Mouse (Mus musculus) heart, embryonic 16.5 days (tissue): ENCODE results near the gene Meaf6. TPM values are rescaled to one million over a fixed set of nuclear protein-coding genes. Genes with fewer than 3 reads are reported as not detected.

Source experiments
- ATAC-seq: fragments of 200-750 bp; cut with Nextera tagmentation; replicated peaks from 2 replicates; pipeline ENCODE4 v1.8.0; 2017; ENCODE audit warnings: moderate number of reproducible peaks; ENCODE audit not compliant: insufficient read depth, low FRiP score; ENCODE audit errors: extremely low read depth
- H3K27ac ChIP-seq: fragments of 300-500 bp; sonication (generic); 2 replicates; pipeline ENCODE4 v1.5.1; 2014; ENCODE audit warnings: mild to moderate bottlenecking, low read length, control low read depth, moderate library complexity
- H3K27me3 ChIP-seq: fragments of 300-500 bp; sonication (generic); 2 replicates; pipeline ENCODE4 v1.6.1; 2014; ENCODE audit warnings: low read length, mixed read lengths; ENCODE audit not compliant: control insufficient read depth, insufficient read depth
- H3K36me3 ChIP-seq: fragments of 300-500 bp; sonication (generic); 2 replicates; pipeline ENCODE4 v1.6.1; 2014; ENCODE audit not compliant: control insufficient read depth, insufficient read depth
- H3K4me1 ChIP-seq: fragments of 300-500 bp; sonication (generic); 2 replicates; pipeline ENCODE4 v1.6.1; 2014; ENCODE audit warnings: low read length, mixed read lengths; ENCODE audit not compliant: control insufficient read depth, insufficient read depth
- H3K4me2 ChIP-seq: fragments of 300-500 bp; sonication (generic); 2 replicates; pipeline ENCODE4 v1.6.1; 2014; ENCODE audit warnings: low read depth, mild to moderate bottlenecking, control low read depth, low read length
- H3K4me3 ChIP-seq: fragments of 300-500 bp; sonication (generic); 2 replicates; pipeline ENCODE4 v1.5.1; 2014; ENCODE audit warnings: mild to moderate bottlenecking, control low read depth, low read length
- H3K9ac ChIP-seq: fragments of 300-500 bp; sonication (generic); 2 replicates; pipeline ENCODE4 v1.6.1; 2014; ENCODE audit warnings: low read length, control low read depth
- H3K9me3 ChIP-seq: fragments of 300-500 bp; sonication (generic); replicated peaks from 2 replicates; pipeline ENCODE4 v1.6.1; 2016; ENCODE audit warnings: low read length; ENCODE audit not compliant: control insufficient read depth
- WGBS: fragments of 180-500 bp; shearing (Covaris S2); extraction: QIAGEN DNeasy Blood & Tissue Kit; methylation state at CpG from one replicate; pipeline ENCODE4 v1.1.7; 2014; 5-methylcytosine and 5-hydroxymethylcytosine counted together
- polyA plus RNA-seq: library from polyadenylated mRNA; unstranded; fragments of >200 nt; fragmentation: Nextera tagmentation; extraction: Ambion mirVana; gene quantifications from 2 replicates; pipeline ENCODE4 v1.2.1, GENCODE M21; 2015

Gene Meaf6
- polyA plus RNA-seq, 1 experiment from 2014 or later, result 40.5 TPM

- Histone ChIP-seq H3K4me1 (no peaks in the 10 kb centered on the region), H3K4me3 (no peak overlapping the region), H3K4me2 (no peak overlapping the region), H3K36me3 (peaks cover 10% of the 10 kb centered on the region; the same call in 1 of the 2 replicates), H3K9me3 (no peaks in the 10 kb centered on the region), H3K9ac (no peak overlapping the region), H3K27me3 (no peaks in the 10 kb centered on the region), H3K27ac (no peak overlapping the region)
- no peak; the same call in 1 of the 2 replicates for ATAC-seq
- WGBS, result 9% methylated on average over 8 of the region's 8 CpGs
Measured at GRCm38 (mm10) chr4:125099458-125099857, 14.5 kb downstream of the Meaf6 start.

- no peak for ATAC-seq
Measured at GRCm38 (mm10) chr4:125101334-125101733, 16.4 kb downstream of the Meaf6 start.

DNA sequence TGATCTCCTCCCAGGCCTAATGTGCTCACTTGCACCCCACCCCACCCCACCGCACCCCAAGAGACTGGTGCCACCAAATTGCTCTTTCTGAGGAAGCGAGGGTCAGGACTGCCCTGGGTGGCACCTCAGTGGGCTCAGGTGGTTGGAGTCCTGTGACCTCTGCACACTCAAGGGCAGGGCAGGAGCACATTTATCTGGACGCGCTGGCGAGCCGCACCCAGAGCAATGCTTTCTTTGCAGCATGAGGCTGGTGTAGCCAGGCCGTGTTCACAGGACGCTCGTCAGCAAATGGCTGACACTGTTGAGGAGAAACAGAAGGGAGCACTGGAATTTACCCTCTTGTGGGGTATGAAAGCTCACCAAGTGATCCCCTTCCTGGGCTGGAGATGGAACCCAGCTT lies 20.4 kb downstream of the Meaf6 start:
- no peak for ATAC-seq
- Histone ChIP-seq H3K36me3 (peaks cover 12% of the 10 kb centered on the region; the same call in 1 of the 2 replicates), H3K4me1 (no peaks in the 10 kb centered on the region), H3K4me3 (no peak overlapping the region), H3K27me3 (no peaks in the 10 kb centered on the region), H3K9ac (no peak overlapping the region), H3K9me3 (no peaks in the 10 kb centered on the region), H3K27ac (no peak overlapping the region), H3K4me2 (no peak overlapping the region)
- 60% methylated on average over 9 of the region's 9 CpGs for WGBS

More at GRCm38 (mm10) chr4:125101334-125101733, 16.4 kb downstream of the Meaf6 start:
- H3K36me3 ChIP-seq, result peaks cover 10% of the 10 kb centered on the region; the same call in 1 of the 2 replicates
- H3K9ac ChIP-seq, result no peak overlapping the region
- H3K9me3 ChIP-seq, result no peaks in the 10 kb centered on the region
- H3K4me3 ChIP-seq, result no peak overlapping the region
- H3K27ac ChIP-seq, result no peak overlapping the region
- no peaks in the 10 kb centered on the region for H3K27me3 ChIP-seq
- WGBS, result 66% methylated on average over 13 of the region's 13 CpGs
- H3K4me2 ChIP-seq, result no peak overlapping the region
- no peaks in the 10 kb centered on the region for H3K4me1 ChIP-seq

- H3K4me1 ChIP-seq, result peaks cover 14% of the 10 kb centered on the region
- peak overlapping the region; percentile 23; the same call in 1 of the 2 replicates for H3K27ac ChIP-seq
- peak overlapping the region; percentile 39; the same call in 1 of the 2 replicates for H3K9ac ChIP-seq
- no peaks in the 10 kb centered on the region for H3K27me3 ChIP-seq
- no peak overlapping the region for H3K4me2 ChIP-seq
- H3K4me3 ChIP-seq, result no peak overlapping the region
- peaks cover 3% of the 10 kb centered on the region for H3K36me3 ChIP-seq
- 12% methylated on average over 6 of the region's 6 CpGs for WGBS
- no peak for ATAC-seq
- H3K9me3 ChIP-seq, result no peaks in the 10 kb centered on the region
Measured at GRCm38 (mm10) chr4:125114638-125115037, 29.7 kb downstream of the Meaf6 start.

- Histone ChIP-seq H3K9me3 (no peaks in the 10 kb centered on the region), H3K4me3 (no peak overlapping the region), H3K27ac (peak overlapping the region; percentile 39), H3K9ac (peak overlapping the region; percentile 39; the same call in 1 of the 2 replicates), H3K4me1 (peaks cover 14% of the 10 kb centered on the region), H3K36me3 (peaks cover 7% of the 10 kb centered on the region), H3K4me2 (no peak overlapping the region), H3K27me3 (no peaks in the 10 kb centered on the region)
- ATAC-seq, result no peak
- 70% methylated on average over 4 of the region's 4 CpGs for WGBS
Measured at GRCm38 (mm10) chr4:125115081-125115480, 30.1 kb downstream of the Meaf6 start.

DNA sequence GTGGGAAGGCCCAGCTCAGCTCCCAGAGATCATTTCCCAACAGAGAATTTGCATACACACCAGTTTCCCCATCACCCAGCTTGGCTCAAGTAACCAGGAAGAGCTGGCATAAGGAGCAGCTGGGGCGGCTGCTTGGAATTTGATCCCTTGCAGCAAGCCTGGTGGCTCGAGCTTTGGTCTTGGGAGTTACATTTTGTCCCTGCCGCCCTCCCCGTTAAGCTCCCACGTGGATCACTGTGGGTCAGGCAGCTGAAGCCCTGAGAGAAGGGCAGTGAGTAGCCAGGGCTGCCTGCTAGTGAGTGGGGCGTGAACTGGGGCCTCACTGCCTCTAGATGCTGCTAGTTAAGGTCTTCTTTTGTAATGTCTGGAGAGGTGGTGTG lies 30.8 kb downstream of the Meaf6 start:
- Histone ChIP-seq H3K4me1 (peaks cover 14% of the 10 kb centered on the region), H3K4me2 (no peak overlapping the region), H3K36me3 (peaks cover 11% of the 10 kb centered on the region), H3K27ac (peak overlapping the region; percentile 48), H3K4me3 (no peak overlapping the region), H3K9ac (peak overlapping the region; percentile 9; the same call in 1 of the 2 replicates), H3K27me3 (no peaks in the 10 kb centered on the region), H3K9me3 (no peaks in the 10 kb centered on the region)
- 43% methylated on average over 6 of the region's 6 CpGs for WGBS
- no peak for ATAC-seq

DNA sequence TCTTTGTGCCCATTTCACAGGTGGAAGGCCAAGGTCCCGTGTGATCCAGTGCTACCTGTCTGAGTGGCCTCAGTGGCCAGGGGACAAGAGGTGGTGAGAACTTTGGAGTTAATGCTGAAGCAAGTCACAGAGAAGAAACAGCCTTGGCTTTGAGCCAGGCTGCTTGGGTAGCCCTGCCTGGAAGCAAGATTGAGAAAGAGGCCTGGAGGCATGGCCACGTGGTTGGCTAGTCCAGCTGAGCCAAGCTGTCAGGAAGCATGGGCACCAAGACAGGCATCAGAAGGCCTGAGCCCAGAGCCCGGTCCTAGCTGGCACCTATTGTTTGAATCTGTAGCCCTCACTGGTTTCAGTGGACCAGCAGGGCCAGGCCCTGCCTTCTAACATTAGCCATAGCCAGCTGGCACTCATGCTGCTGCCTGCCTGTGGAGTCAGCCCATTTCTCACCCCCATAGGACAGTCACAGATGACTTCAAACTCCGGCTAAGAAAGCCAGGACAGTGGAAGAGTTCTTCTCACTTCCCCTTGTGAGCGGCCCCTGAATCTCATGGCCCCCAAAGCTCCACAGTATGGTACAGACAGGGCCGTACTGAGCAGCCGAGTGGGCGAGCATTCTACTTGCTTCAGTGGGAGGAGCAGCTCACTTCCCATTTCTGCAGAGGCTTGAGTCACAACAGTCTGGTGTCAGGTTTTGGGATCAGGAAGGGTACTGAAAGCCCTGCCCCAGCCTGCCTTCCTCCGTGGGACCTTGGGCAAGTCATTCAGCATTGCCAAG lies 31.3 kb downstream of the Meaf6 start:
- Histone ChIP-seq H3K27me3 (no peaks in the 10 kb centered on the region), H3K4me3 (no peak overlapping the region), H3K9me3 (no peaks in the 10 kb centered on the region), H3K9ac (peak overlapping the region; percentile 38), H3K27ac (peak overlapping the region; percentile 48), H3K36me3 (peaks cover 13% of the 10 kb centered on the region), H3K4me2 (no peak overlapping the region), H3K4me1 (peaks cover 14% of the 10 kb centered on the region)
- no peak for ATAC-seq
- WGBS, result 57% methylated on average over 9 of the region's 9 CpGs

DNA sequence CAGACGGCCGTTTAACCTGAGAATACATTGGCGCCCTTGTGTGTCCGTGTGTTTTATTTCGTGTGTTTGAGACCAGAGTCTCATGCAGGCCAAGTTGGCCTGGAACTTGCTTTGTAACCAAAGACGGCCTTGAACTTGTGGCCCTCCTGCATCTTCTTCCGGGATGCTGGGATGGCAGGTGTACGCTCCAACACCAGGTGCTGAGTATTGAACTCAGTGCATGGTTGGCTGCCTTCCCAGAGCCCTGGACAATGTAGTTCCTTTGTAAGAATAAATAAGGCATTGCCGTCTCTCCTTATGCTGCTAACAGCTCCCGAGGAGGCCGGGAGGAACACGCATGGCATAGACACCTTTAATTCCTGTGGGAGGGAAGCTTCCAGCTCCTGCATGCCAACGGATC lies 32.0 kb downstream of the Meaf6 start:
- ATAC-seq, result no peak
- Histone ChIP-seq H3K9ac (no peak overlapping the region), H3K27me3 (no peaks in the 10 kb centered on the region), H3K4me3 (no peak overlapping the region), H3K4me2 (no peak overlapping the region), H3K4me1 (peaks cover 14% of the 10 kb centered on the region), H3K9me3 (no peaks in the 10 kb centered on the region), H3K27ac (no peak overlapping the region; the same call in 1 of the 2 replicates), H3K36me3 (peaks cover 13% of the 10 kb centered on the region)
- WGBS, result 71% methylated on average over 13 of the region's 13 CpGs

- H3K9ac ChIP-seq, result no peak overlapping the region
- no peak overlapping the region for H3K4me3 ChIP-seq
- peak overlapping the region; percentile 16; the same call in 1 of the 2 replicates for H3K27ac ChIP-seq
- no peaks in the 10 kb centered on the region for H3K27me3 ChIP-seq
- no peak overlapping the region for H3K4me2 ChIP-seq
- 0 out of 2 replicates have a peak, but pooled peaks have one; percentile 10 for ATAC-seq
- peaks cover 13% of the 10 kb centered on the region for H3K36me3 ChIP-seq
- H3K4me1 ChIP-seq, result peaks cover 19% of the 10 kb centered on the region
- no peaks in the 10 kb centered on the region for H3K9me3 ChIP-seq
- WGBS, result 67% methylated on average over 7 of the region's 7 CpGs
Measured at GRCm38 (mm10) chr4:125117902-125118320, 33.0 kb downstream of the Meaf6 start.
